Mouse (Mus musculus) liver, adult 2 months (tissue): ENCODE results near the gene Rasd1.

Source experiments
- CTCF ChIP-seq: fragments of 200-500 bp; IDR thresholded peaks from 2 replicates; pipeline ENCODE4 v1.5.1; 2011; ENCODE audit warnings: low read depth, low read length, control low read depth
- POLR2A ChIP-seq: fragments of 200-500 bp; IDR thresholded peaks from 2 replicates; pipeline ENCODE4 v1.6.1; 2011; ENCODE audit warnings: low read length, control low read depth; ENCODE audit not compliant: insufficient read depth; ENCODE audit errors: extremely low read depth

DNA sequence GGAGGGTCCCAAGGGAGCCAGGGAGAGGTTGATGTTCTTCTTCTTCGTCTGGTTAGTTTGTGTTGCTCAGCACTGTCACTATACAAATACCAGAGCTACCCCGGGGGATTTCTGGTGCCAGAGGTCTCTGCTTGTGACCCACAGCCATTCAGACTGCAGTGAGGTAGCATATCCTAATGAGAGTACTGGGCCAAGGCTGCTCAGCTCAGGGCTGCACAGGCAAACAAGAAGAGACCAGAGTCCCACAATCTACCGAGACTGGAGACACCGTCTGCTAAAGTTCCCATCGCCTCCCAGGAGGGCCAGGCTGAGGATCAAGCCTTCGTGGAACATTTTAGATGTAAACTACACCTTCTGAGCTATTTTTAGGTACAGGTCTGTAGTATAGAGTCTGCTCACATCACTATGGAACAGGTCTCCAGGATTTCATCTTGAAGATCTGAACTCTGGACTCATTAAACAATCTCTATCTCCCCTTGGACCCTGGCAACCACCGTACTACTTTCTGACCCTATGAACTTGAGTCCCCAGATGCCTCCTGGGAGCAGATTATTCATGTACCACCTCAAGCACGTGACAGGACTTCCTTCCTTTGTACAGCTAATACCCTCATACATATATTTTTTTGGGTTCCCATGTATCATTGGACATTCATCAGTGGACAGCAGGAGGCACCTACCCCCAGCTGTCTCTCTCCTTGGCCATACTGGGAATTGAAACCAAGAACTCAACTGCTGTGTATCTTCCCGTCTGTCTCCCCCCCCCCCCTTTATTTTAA lies 32.0 kb downstream of the Rasd1 start:
- TF ChIP-seq POLR2A: no peak
- no peak for TF ChIP-seq CTCF
